Mouse (Mus musculus): Measurements from ENCODE around the gene Acadl. TPM values are rescaled to one million over a fixed set of nuclear protein-coding genes. Genes with fewer than 3 reads are reported as not detected.

Acadl gene
- polyA plus RNA-seq, 1 experiment from 2014 or later, result 167 TPM

GRCm38 (mm10) chr1:66829400-66830080, 33.5 kb downstream of the Acadl start:
- Histone ChIP-seq H3K27ac (no peak overlapping the region), H3K36me3 (ENCODE audit: inconsistent target) (peaks cover 23% of the 10 kb centered on the region; the same call in 1 of the 2 replicates), H3K79me2 (ENCODE audit: inconsistent target) (no peaks in the 10 kb centered on the region), H3K4me3 (ENCODE audit: inconsistent target) (no peak overlapping the region)
- WGBS (ENCODE audit: missing documents), result 97% methylated on average over 9 of the region's 9 CpGs

- 95% methylated on average over 9 of the region's 9 CpGs for WGBS (ENCODE audit: missing documents)
- Histone ChIP-seq H3K79me2 (ENCODE audit: inconsistent target) (no peaks in the 10 kb centered on the region), H3K4me3 (ENCODE audit: inconsistent target) (no peak overlapping the region), H3K36me3 (ENCODE audit: inconsistent target) (no peaks in the 10 kb centered on the region), H3K27ac (no peak overlapping the region)
Observed at GRCm38 (mm10) chr1:66821966-66822365, 41.1 kb downstream of the Acadl start.

- Histone ChIP-seq H3K27ac (no peak overlapping the region), H3K36me3 (ENCODE audit: inconsistent target) (no peaks in the 10 kb centered on the region), H3K79me2 (ENCODE audit: inconsistent target) (peaks cover 6% of the 10 kb centered on the region), H3K4me3 (ENCODE audit: inconsistent target) (no peak overlapping the region)
- WGBS (ENCODE audit: missing documents), result 66% methylated on average over 7 of the region's 7 CpGs
Observed at GRCm38 (mm10) chr1:66820241-66820640, 42.8 kb downstream of the Acadl start.

GRCm38 (mm10) chr1:66817865-66818315, 45.2 kb downstream of the Acadl start:
- Histone ChIP-seq H3K36me3 (ENCODE audit: inconsistent target) (no peaks in the 10 kb centered on the region), H3K79me2 (ENCODE audit: inconsistent target) (peaks cover 29% of the 10 kb centered on the region), H3K27ac (no peak overlapping the region; the same call in 1 of the 2 replicates), H3K4me3 (ENCODE audit: inconsistent target) (peak overlapping the region; percentile 58)
- WGBS (ENCODE audit: missing documents), result 2% methylated on average over 18 of the region's 20 CpGs

GRCm38 (mm10) chr1:66817453-66817839, 45.6 kb downstream of the Acadl start, which contains the start of gene Kansl1l:
TSS of gene Kansl1l (minus strand) at chr1:66817562.
- no peaks in the 10 kb centered on the region for H3K36me3 ChIP-seq (ENCODE audit: inconsistent target)
- peak within 1 kb of the TSS; percentile 93 for H3K27ac ChIP-seq
- WGBS (ENCODE audit: missing documents), result 3% methylated on average over 46 of the region's 56 CpGs
- peaks cover 34% of the 10 kb centered on the region for H3K79me2 ChIP-seq (ENCODE audit: inconsistent target)
- peak within 1 kb of the TSS; percentile 80 for H3K4me3 ChIP-seq (ENCODE audit: inconsistent target)

- no peaks in the 10 kb centered on the region for H3K36me3 ChIP-seq (ENCODE audit: inconsistent target)
- peaks cover 39% of the 10 kb centered on the region for H3K79me2 ChIP-seq (ENCODE audit: inconsistent target)
- peak overlapping the region; percentile 80 for H3K4me3 ChIP-seq (ENCODE audit: inconsistent target)
- WGBS (ENCODE audit: missing documents), result 2% methylated on average over 41 of the region's 63 CpGs
- H3K27ac ChIP-seq, result peak overlapping the region; percentile 93
Observed at GRCm38 (mm10) chr1:66816837-66817452, 46.1 kb downstream of the Acadl start.

- under 1% methylated on average over 39 of the region's 39 CpGs for WGBS (ENCODE audit: missing documents)
- peaks cover 46% of the 10 kb centered on the region for H3K79me2 ChIP-seq (ENCODE audit: inconsistent target)
- peak overlapping the region; percentile 80 for H3K4me3 ChIP-seq (ENCODE audit: inconsistent target)
- peak overlapping the region; percentile 93 for H3K27ac ChIP-seq
- no peaks in the 10 kb centered on the region for H3K36me3 ChIP-seq (ENCODE audit: inconsistent target)
Observed at GRCm38 (mm10) chr1:66815941-66816777, 46.9 kb downstream of the Acadl start.

- H3K27ac ChIP-seq, result peak overlapping the region; percentile 93
- WGBS (ENCODE audit: missing documents), result 17% methylated on average over 8 of the region's 8 CpGs
- peak overlapping the region; percentile 80; the same call in 1 of the 2 replicates for H3K4me3 ChIP-seq (ENCODE audit: inconsistent target)
- no peaks in the 10 kb centered on the region for H3K36me3 ChIP-seq (ENCODE audit: inconsistent target)
- H3K79me2 ChIP-seq (ENCODE audit: inconsistent target), result peaks cover 60% of the 10 kb centered on the region
Observed at GRCm38 (mm10) chr1:66814756-66815155, 48.3 kb downstream of the Acadl start.

- Histone ChIP-seq H3K27ac (no peak overlapping the region), H3K36me3 (ENCODE audit: inconsistent target) (no peaks in the 10 kb centered on the region), H3K79me2 (ENCODE audit: inconsistent target) (peaks cover 73% of the 10 kb centered on the region), H3K4me3 (ENCODE audit: inconsistent target) (no peak overlapping the region)
- WGBS (ENCODE audit: missing documents), result 100% methylated on average over 1 of the region's 1 CpGs
Observed at GRCm38 (mm10) chr1:66813191-66813590, 49.9 kb downstream of the Acadl start.

- Histone ChIP-seq H3K36me3 (ENCODE audit: inconsistent target) (peaks cover 3% of the 10 kb centered on the region; the same call in 1 of the 2 replicates), H3K27ac (no peak overlapping the region), H3K79me2 (ENCODE audit: inconsistent target) (peaks cover 69% of the 10 kb centered on the region), H3K4me3 (ENCODE audit: inconsistent target) (no peak overlapping the region)
- WGBS (ENCODE audit: missing documents), result 90% methylated on average over 1 of the region's 1 CpGs
Observed at GRCm38 (mm10) chr1:66806821-66807220, 56.3 kb downstream of the Acadl start.

- 100% methylated on average over 1 of the region's 1 CpGs for WGBS (ENCODE audit: missing documents)
- peaks cover 55% of the 10 kb centered on the region; the same call in 1 of the 2 replicates for H3K79me2 ChIP-seq (ENCODE audit: inconsistent target)
- no peak overlapping the region for H3K27ac ChIP-seq
- peaks cover 7% of the 10 kb centered on the region; the same call in 1 of the 2 replicates for H3K36me3 ChIP-seq (ENCODE audit: inconsistent target)
- no peak overlapping the region for H3K4me3 ChIP-seq (ENCODE audit: inconsistent target)
Observed at GRCm38 (mm10) chr1:66805408-66805807, 57.7 kb downstream of the Acadl start.

GRCm38 (mm10) chr1:66804710-66805109, 58.4 kb downstream of the Acadl start:
- H3K27ac ChIP-seq, result no peak overlapping the region
- H3K79me2 ChIP-seq (ENCODE audit: inconsistent target), result peaks cover 48% of the 10 kb centered on the region; the same call in 1 of the 2 replicates
- H3K36me3 ChIP-seq (ENCODE audit: inconsistent target), result peaks cover 7% of the 10 kb centered on the region; the same call in 1 of the 2 replicates
- WGBS (ENCODE audit: missing documents), result 100% methylated on average over 4 of the region's 5 CpGs
- no peak overlapping the region for H3K4me3 ChIP-seq (ENCODE audit: inconsistent target)

GRCm38 (mm10) chr1:66797962-66798361, 65.1 kb downstream of the Acadl start:
- H3K27ac ChIP-seq, result no peak overlapping the region
- H3K79me2 ChIP-seq (ENCODE audit: inconsistent target), result no peaks in the 10 kb centered on the region; the same call in 1 of the 2 replicates
- H3K36me3 ChIP-seq (ENCODE audit: inconsistent target), result peaks cover 7% of the 10 kb centered on the region; the same call in 1 of the 2 replicates
- 100% methylated on average over 2 of the region's 2 CpGs for WGBS (ENCODE audit: missing documents)
- no peak overlapping the region for H3K4me3 ChIP-seq (ENCODE audit: inconsistent target)

GRCm38 (mm10) chr1:66792838-66793466, 70.1 kb downstream of the Acadl start:
- Histone ChIP-seq H3K27ac (no peak overlapping the region), H3K79me2 (ENCODE audit: inconsistent target) (no peaks in the 10 kb centered on the region), H3K36me3 (ENCODE audit: inconsistent target) (no peaks in the 10 kb centered on the region), H3K4me3 (ENCODE audit: inconsistent target) (no peak overlapping the region)
- WGBS (ENCODE audit: missing documents), result 85% methylated on average over 2 of the region's 2 CpGs
